Mouse (Mus musculus): ENCODE measurements around the gene Taok1.
"Not testable (repeated sequence)": the region's sequence is repeated elsewhere in the genome, so short reads cannot be mapped to it uniquely, and the experiment has no call there.

Taok1 gene

GRCm38 (mm10) chr11:77585201-77585600, 22.4 kb downstream of the Taok1 start:
- DNase-seq (ENCODE audit: low spot score in 2 of 2), result no peak

GRCm38 (mm10) chr11:77545261-77545660, 62.4 kb downstream of the Taok1 start:
- no peak for DNase-seq (ENCODE audit: low spot score in 2 of 2)

GRCm38 (mm10) chr11:77532202-77532846, 75.3 kb downstream of the Taok1 start:
- no peak for DNase-seq (ENCODE audit: low spot score in 2 of 2)

- DNase-seq (ENCODE audit: low spot score in 2 of 2), result no peak
These were observed 76.8 kb downstream of the Taok1 start for GRCm38 (mm10) chr11:77530862-77531261.

- no peak for DNase-seq (ENCODE audit: low spot score in 2 of 2)
These were observed 78.0 kb downstream of the Taok1 start for GRCm38 (mm10) chr11:77529644-77530043.

GRCm38 (mm10) chr11:77528420-77528819, 79.2 kb downstream of the Taok1 start:
- DNase-seq (ENCODE audit: low spot score in 2 of 2), result not testable (repeated sequence)

- DNase-seq (ENCODE audit: low spot score in 2 of 2), result no peak
These were observed 81.7 kb downstream of the Taok1 start for GRCm38 (mm10) chr11:77525804-77526486.

- no peak for DNase-seq (ENCODE audit: low spot score in 2 of 2)
These were observed 86.8 kb downstream of the Taok1 start for GRCm38 (mm10) chr11:77520601-77521529.

- peak; percentile 68 to 80 for DNase-seq (ENCODE audit: low spot score in 2 of 2)
These were observed 88.6 kb downstream of the Taok1 start, which contains the start of gene Gm10392 for GRCm38 (mm10) chr11:77519043-77519442. Gene Gm10392 (minus strand): TSS chr11:77519198.

GRCm38 (mm10) chr11:77518051-77518798, 89.4 kb downstream of the Taok1 start:
- no peak for DNase-seq (ENCODE audit: low spot score in 2 of 2)

- no peak for DNase-seq (ENCODE audit: low spot score in 2 of 2)
These were observed 90.8 kb downstream of the Taok1 start for GRCm38 (mm10) chr11:77516553-77517425.

GRCm38 (mm10) chr11:77515637-77516552, 91.7 kb downstream of the Taok1 start, which contains the start of gene Trp53i13:
Gene Trp53i13 (minus strand): TSS chr11:77515980.
- DNase-seq (ENCODE audit: low spot score in 2 of 2), result peak in 1 of 2 experiments; percentile 41

- DNase-seq (ENCODE audit: low spot score in 2 of 2), result no peak
These were observed 92.6 kb downstream of the Taok1 start, which contains the start of gene Abhd15 for GRCm38 (mm10) chr11:77514832-77515636. Gene Abhd15 (plus strand): TSS chr11:77515121.

- peak in 1 of 2 experiments; percentile 25 for DNase-seq (ENCODE audit: low spot score in 2 of 2)
These were observed 93.3 kb downstream of the Taok1 start for GRCm38 (mm10) chr11:77514281-77514831.

- DNase-seq (ENCODE audit: low spot score in 2 of 2), result no peak
These were observed 93.8 kb downstream of the Taok1 start for GRCm38 (mm10) chr11:77513811-77514170.

GRCm38 (mm10) chr11:77512891-77513810, 94.5 kb downstream of the Taok1 start:
- DNase-seq (ENCODE audit: low spot score in 2 of 2), result peak; percentile 75 to 86

GRCm38 (mm10) chr11:77511336-77511735, 96.3 kb downstream of the Taok1 start:
- DNase-seq (ENCODE audit: low spot score in 2 of 2), result no peak
